Mouse (Mus musculus) neural tube, embryonic 14.5 days (tissue): ENCODE results near the gene Esr1. TPM values are rescaled to one million over a fixed set of nuclear protein-coding genes. Genes with fewer than 3 reads are reported as not detected.

ENCODE experiments used
- ATAC-seq: fragments of 200-750 bp; cut with Nextera tagmentation; 2 replicates; pipeline ENCODE4 v1.8.0; 2017; ENCODE audit warnings: low read depth, mild to moderate bottlenecking, moderate TSS enrichment, moderate library complexity
- H3K27ac ChIP-seq: fragments of 300-500 bp; sonication (generic); 2 replicates; pipeline ENCODE4 v1.5.1; 2014; ENCODE audit warnings: low read depth, mild to moderate bottlenecking, control low read depth, low read length, moderate library complexity, mixed read lengths
- H3K27me3 ChIP-seq: fragments of 300-500 bp; sonication (generic); 2 replicates; pipeline ENCODE4 v1.6.1; 2014; ENCODE audit warnings: low read length; ENCODE audit not compliant: control insufficient read depth, insufficient read depth
- H3K36me3 ChIP-seq: fragments of 300-500 bp; sonication (generic); 2 replicates; pipeline ENCODE4 v1.6.1; 2014; ENCODE audit warnings: low read length, mixed read lengths; ENCODE audit not compliant: control insufficient read depth, insufficient read depth
- H3K4me1 ChIP-seq: fragments of 300-500 bp; sonication (generic); 2 replicates; pipeline ENCODE4 v1.6.1; 2014; ENCODE audit warnings: low read length; ENCODE audit not compliant: control insufficient read depth, insufficient read depth
- H3K4me2 ChIP-seq: fragments of 300-500 bp; sonication (generic); 2 replicates; pipeline ENCODE4 v1.6.1; 2014; ENCODE audit warnings: mild to moderate bottlenecking, low read depth, low read length, control low read depth
- H3K4me3 ChIP-seq: fragments of 300-500 bp; sonication (generic); 2 replicates; pipeline ENCODE4 v1.5.1; 2014; ENCODE audit warnings: low read depth, low read length, control low read depth, mixed read lengths
- H3K9ac ChIP-seq: fragments of 300-500 bp; sonication (generic); replicated peaks from 2 replicates; pipeline ENCODE4 v1.6.1; 2014; ENCODE audit warnings: low read depth, mild to moderate bottlenecking, control low read depth, low read length, mixed read lengths
- H3K9me3 ChIP-seq: fragments of 300-500 bp; sonication (generic); 2 replicates; pipeline ENCODE4 v1.6.1; 2016; ENCODE audit warnings: low read length; ENCODE audit not compliant: control insufficient read depth
- WGBS: fragments of 180-500 bp; shearing (Covaris S2); extraction: QIAGEN DNeasy Blood & Tissue Kit; methylation state at CpG from one replicate; pipeline ENCODE4 v1.1.7; 2014; 5-methylcytosine and 5-hydroxymethylcytosine counted together
- polyA plus RNA-seq: library from polyadenylated mRNA; unstranded; fragments of >200 nt; fragmentation: Nextera tagmentation; extraction: Ambion mirVana; gene quantifications from 2 replicates; pipeline ENCODE4 v1.2.1, GENCODE M21; 2014

The Esr1 gene
- polyA plus RNA-seq, 1 experiment from 2014 or later: 0.60 TPM

DNA sequence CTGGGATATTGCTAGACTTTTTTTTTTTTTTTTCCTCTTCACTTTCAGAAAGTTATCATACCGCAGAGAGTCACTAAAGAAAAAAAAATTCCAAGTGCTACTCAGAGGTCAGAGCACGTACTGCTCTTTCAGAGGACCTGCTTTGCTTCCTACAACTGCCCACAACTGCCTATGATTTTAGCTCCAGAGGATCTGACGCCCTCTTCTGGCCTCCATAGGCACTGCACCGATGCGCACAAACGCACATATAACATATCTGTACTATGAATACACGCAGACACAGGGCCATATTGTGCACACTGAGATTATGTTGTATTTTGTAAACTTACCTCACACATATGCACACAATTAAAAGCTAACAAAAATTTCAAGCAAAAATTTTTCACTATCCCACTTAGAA lies 15.0 kb downstream of the Esr1 start:
- no peak overlapping the region for H3K4me2 ChIP-seq
- H3K36me3 ChIP-seq: no peaks in the 10 kb centered on the region
- H3K9ac ChIP-seq: no peak overlapping the region
- no peaks in the 10 kb centered on the region for H3K9me3 ChIP-seq
- no peak overlapping the region for H3K27ac ChIP-seq
- H3K4me3 ChIP-seq: no peak overlapping the region
- H3K27me3 ChIP-seq: no peaks in the 10 kb centered on the region
- 83% methylated on average over 7 of the region's 7 CpGs for WGBS
- ATAC-seq: no peak
- no peaks in the 10 kb centered on the region for H3K4me1 ChIP-seq

DNA sequence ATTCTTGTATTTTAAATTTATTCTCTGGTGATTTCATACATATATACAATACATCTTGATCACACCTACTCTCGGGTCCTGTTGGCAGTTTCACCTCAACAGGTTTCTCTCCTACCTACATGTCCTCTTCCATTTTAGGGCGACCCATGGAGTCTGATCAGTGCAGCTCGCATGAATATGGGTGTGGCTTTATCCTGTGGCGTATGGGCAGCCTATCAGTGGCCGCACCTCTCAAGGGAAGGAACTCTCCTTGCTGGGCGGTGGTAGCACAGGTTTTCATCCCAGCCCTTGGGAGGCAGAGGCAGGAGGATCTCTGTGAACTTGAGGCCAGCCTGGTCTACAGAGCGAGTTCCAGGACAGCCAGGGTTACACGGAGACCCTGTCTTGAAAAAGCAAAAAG lies 15.6 kb downstream of the Esr1 start:
- Histone ChIP-seq H3K4me1 (no peaks in the 10 kb centered on the region), H3K9ac (no peak overlapping the region), H3K4me3 (no peak overlapping the region), H3K9me3 (no peaks in the 10 kb centered on the region), H3K36me3 (no peaks in the 10 kb centered on the region), H3K4me2 (no peak overlapping the region), H3K27ac (no peak overlapping the region), H3K27me3 (no peaks in the 10 kb centered on the region)
- no peak for ATAC-seq
- 93% methylated on average over 8 of the region's 8 CpGs for WGBS

DNA sequence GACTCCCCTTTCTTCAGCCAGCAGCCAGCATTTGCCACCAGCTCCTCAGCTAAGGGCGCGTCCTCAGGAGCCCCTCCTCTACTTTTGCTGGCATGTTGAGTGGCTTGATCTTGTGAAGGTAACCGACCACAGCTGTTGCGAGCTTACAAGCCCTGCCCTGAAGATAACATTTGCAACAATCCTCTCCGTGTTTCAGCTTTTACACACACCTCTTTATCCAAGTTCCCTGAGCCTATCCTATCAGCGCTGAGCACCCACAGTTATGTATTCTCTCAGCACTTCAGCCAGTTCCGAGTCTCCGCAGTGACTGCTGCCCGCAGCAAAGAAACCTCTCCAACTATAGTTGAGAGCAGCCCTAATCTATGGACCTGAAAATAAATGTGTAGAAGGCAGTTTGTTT lies 16.0 kb downstream of the Esr1 start:
- H3K27me3 ChIP-seq: no peaks in the 10 kb centered on the region
- no peak overlapping the region for H3K4me3 ChIP-seq
- H3K36me3 ChIP-seq: no peaks in the 10 kb centered on the region
- no peak for ATAC-seq
- H3K9ac ChIP-seq: no peak overlapping the region
- H3K4me2 ChIP-seq: no peak overlapping the region
- H3K27ac ChIP-seq: no peak overlapping the region
- no peaks in the 10 kb centered on the region for H3K4me1 ChIP-seq
- H3K9me3 ChIP-seq: no peaks in the 10 kb centered on the region
- 88% methylated on average over 9 of the region's 9 CpGs for WGBS

DNA sequence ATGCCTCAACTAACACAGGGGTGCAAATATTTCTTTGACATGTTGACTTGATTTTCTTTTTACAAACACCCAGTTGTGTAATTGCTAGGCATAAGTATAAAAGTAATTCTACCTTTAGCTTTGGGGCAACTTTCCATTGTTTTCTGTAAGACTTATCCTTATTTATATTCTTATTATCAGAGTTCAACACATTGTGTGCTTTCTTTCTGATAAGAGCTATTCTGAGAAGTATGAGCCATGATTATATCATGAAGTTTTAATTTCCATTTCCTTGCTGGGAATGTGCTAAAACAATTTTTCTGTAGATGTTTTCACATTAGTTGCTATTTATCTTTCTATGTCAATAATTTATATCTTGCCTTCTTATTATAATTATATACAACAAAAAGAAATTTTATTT lies 17.9 kb downstream of the Esr1 start:
- Histone ChIP-seq H3K36me3 (no peaks in the 10 kb centered on the region), H3K27ac (no peak overlapping the region), H3K4me2 (no peak overlapping the region), H3K4me1 (no peaks in the 10 kb centered on the region), H3K4me3 (no peak overlapping the region), H3K9me3 (no peaks in the 10 kb centered on the region), H3K9ac (no peak overlapping the region), H3K27me3 (no peaks in the 10 kb centered on the region)
- ATAC-seq: no peak

DNA sequence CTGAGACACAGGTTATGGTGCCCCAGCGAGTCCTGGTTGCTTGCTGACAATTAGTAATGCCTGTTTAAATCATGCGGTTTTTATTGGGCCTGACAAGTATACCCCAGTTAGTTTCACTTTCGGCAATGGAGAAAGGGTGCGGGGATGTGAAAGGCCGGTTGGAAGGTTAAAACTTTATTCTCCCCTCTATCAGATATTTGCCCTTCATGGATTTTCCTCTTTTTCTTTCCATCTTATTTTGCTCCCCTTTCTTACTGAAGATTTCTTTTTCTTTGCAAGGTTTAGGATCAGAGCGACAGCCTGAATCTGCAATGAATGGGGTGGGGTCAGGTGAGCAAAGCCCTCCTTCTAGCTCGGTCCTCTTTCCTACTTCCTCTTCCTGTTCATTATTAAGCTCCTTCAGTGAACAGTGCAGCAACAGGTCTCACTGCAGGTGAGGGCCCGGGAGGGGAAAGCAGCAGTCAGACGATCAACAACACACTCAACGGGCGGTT lies 20.9 kb downstream of the Esr1 start:
- Histone ChIP-seq H3K4me3 (no peak overlapping the region), H3K27ac (no peak overlapping the region), H3K27me3 (no peaks in the 10 kb centered on the region), H3K9me3 (no peaks in the 10 kb centered on the region), H3K9ac (no peak overlapping the region), H3K36me3 (no peaks in the 10 kb centered on the region), H3K4me1 (no peaks in the 10 kb centered on the region), H3K4me2 (no peak overlapping the region)
- whole genome bisulfite sequencing: 74% methylated on average over 11 of the region's 11 CpGs
- ATAC-seq: no peak

DNA sequence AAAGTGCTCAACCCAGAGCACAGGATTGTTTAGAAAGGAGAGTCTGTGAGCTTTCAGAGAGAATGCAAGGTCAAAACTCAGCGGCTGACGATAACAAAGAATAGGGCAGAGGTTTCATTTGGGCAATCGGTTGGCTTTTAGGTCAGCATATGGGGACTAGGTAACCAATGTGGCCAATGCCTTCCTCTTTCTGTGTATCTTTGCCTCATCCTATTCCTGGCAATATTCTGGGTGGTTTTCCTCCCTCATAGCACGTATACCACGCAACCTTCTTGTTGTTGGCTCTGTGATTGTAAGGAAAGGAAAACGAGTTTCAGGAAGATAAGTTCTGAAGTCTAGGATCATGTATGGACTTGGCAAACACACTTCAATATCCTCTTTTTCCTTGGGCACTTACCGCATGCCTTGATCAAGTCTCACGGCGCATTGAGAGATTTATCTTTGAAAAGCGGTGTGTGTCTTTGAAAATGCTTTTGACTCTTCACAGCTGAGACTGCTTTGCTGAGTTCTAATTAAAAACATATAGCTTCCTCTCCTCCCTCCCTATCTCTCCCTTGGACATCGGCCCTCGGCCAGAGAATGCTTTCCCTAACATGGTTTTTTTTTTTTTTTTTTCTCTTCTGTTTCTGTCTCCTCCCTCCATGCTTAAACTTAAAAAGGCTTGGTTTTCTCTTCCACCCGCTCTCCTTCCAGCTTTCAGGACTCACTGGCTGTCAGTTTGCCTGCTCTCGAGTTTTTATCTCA lies 22.1 kb downstream of the Esr1 start:
- no peaks in the 10 kb centered on the region for H3K9me3 ChIP-seq
- 81% methylated on average over 14 of the region's 14 CpGs for WGBS
- H3K4me2 ChIP-seq: no peak overlapping the region
- H3K27ac ChIP-seq: no peak overlapping the region
- no peaks in the 10 kb centered on the region for H3K27me3 ChIP-seq
- no peak overlapping the region for H3K9ac ChIP-seq
- no peaks in the 10 kb centered on the region for H3K4me1 ChIP-seq
- no peak overlapping the region for H3K4me3 ChIP-seq
- H3K36me3 ChIP-seq: no peaks in the 10 kb centered on the region
- ATAC-seq: no peak

DNA sequence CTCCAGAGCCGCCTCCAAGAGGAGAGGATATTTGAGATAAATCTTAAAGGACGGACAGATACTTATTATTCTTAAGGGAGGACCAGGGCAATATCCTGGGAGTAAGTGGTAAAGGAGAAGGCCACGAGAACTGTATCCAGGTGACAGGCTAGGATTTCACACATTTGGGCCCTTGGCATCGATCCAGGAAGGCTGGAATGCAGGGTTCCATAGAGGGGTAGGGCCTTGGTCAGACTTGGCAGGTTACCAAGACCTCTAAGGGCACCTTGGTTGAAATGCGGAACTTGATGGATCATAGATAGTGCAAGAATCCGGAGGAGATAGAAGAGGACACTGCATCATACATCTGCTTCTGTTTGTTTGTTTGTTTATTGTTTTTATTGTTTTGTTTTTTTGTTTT lies 24.3 kb downstream of the Esr1 start:
- 87% methylated on average over 6 of the region's 6 CpGs for WGBS
- H3K9ac ChIP-seq: no peak overlapping the region
- no peak overlapping the region for H3K4me2 ChIP-seq
- no peaks in the 10 kb centered on the region for H3K36me3 ChIP-seq
- H3K27me3 ChIP-seq: no peaks in the 10 kb centered on the region
- no peak overlapping the region for H3K27ac ChIP-seq
- no peaks in the 10 kb centered on the region for H3K9me3 ChIP-seq
- no peaks in the 10 kb centered on the region for H3K4me1 ChIP-seq
- no peak for ATAC-seq
- no peak overlapping the region for H3K4me3 ChIP-seq

DNA sequence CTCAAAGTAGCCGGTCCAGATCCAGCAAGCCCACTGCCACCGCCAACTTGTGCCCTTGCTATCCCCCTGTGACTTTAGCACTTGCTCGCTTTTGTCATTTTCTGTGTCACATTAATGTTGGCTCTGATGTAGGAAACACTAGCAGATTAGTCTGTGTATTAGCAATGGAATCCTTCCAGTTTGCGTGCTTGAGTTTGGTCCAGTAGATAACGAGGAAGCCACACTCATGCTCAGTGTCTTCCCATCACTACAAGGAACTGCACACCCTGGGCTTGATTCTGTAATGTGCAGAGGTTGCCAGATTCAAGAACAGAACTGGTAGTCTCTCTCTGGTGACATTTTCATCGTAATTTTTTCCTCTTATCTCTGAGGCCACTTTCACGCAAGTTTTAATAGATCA lies 34.7 kb downstream of the Esr1 start:
- 89% methylated on average over 7 of the region's 7 CpGs for WGBS
- Histone ChIP-seq H3K36me3 (no peaks in the 10 kb centered on the region), H3K4me1 (no peaks in the 10 kb centered on the region), H3K9ac (no peak overlapping the region), H3K27me3 (no peaks in the 10 kb centered on the region), H3K9me3 (no peaks in the 10 kb centered on the region), H3K4me3 (no peak overlapping the region), H3K4me2 (no peak overlapping the region), H3K27ac (no peak overlapping the region)
- ATAC-seq: no peak

DNA sequence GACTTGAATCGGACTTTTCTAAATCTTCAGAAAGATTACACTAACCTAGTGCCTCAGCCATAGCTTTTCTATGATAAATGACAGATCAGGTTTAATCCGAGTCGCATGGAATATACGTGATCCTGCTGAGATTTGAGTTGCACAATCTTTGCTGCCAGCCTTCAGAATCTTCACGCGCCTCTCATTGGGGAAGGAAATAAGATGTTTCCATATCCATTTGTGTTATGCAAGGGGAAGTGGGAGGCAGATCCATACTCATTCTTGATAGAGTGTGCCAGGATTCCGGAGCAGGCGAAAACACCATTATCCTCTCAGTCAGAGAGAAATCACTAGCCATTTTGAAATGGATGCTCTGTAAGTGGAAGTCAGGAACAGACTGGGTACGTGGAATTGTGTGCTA lies 35.5 kb downstream of the Esr1 start:
- 89% methylated on average over 9 of the region's 9 CpGs for WGBS
- ATAC-seq: no peak

More for the DNA sequence above, 35.5 kb downstream of the Esr1 start:
- Histone ChIP-seq H3K9ac (no peak overlapping the region), H3K9me3 (no peaks in the 10 kb centered on the region), H3K36me3 (no peaks in the 10 kb centered on the region), H3K4me1 (no peaks in the 10 kb centered on the region), H3K4me3 (no peak overlapping the region), H3K4me2 (no peak overlapping the region), H3K27me3 (no peaks in the 10 kb centered on the region), H3K27ac (no peak overlapping the region)
